Mouse (Mus musculus): Measurements from ENCODE around the gene Mgarp. TPM values are rescaled to one million over a fixed set of nuclear protein-coding genes. Genes with fewer than 3 reads are reported as not detected.

Gene Mgarp
- total and polyA plus RNA-seq, 3 experiments = 0.65 to 5.2 TPM; not detected in 1

DNA sequence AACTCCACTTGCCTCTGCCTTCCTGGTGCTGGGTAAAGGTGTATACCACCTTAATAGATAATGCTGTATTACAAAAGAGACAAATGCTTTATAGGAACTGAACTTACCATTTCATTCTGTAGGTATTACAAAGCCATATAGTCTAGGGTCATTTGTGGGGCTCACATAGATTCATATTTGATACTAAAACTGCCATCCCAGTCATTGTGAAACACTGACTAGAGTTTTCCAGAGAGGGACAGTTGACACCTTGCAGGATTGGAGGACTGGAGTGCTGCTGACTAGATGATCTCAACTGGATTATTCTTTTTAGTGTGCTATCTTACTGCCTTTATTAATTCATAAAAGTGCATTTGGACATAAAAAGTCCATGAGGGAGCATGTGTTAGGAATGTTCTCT is 28.9 kb upstream of the Mgarp start:
- Histone ChIP-seq H3K36me3 (ENCODE audit: control insufficient read depth in 1 of 2, insufficient read depth in 2 of 2, low read length in 2 of 2) (peaks cover 14 to 28% of the 10 kb centered on the region in 2 experiments), H3K4me1 (ENCODE audit: control insufficient read depth in 1 of 2, insufficient read depth in 2 of 2, low read length in 2 of 2) (peaks cover 8 to 14% of the 10 kb centered on the region in 2 experiments; a peak in 3 of 4 replicates), H3K9ac (ENCODE audit: control insufficient read depth, low read depth, low read length, poor library complexity, severe bottlenecking) (no peak overlapping the region), H3K4me3 (ENCODE audit: control insufficient read depth in 1 of 2, insufficient read depth in 1 of 2, low read depth in 2 of 2, low read length in 2 of 2) (no peak overlapping the region), H3K79me2 (ENCODE audit: control insufficient read depth, insufficient read depth, low read length, poor library complexity) (peaks cover 79% of the 10 kb centered on the region), H3K27ac (ENCODE audit: control insufficient read depth, low read depth, low read length) (no peak overlapping the region), H3K27me3 (ENCODE audit: control insufficient read depth in 1 of 2, insufficient read depth in 2 of 2, low read length in 2 of 2) (no peaks in the 10 kb centered on the region), H3K9me3 (replicated peaks; ENCODE audit: insufficient read depth, low read length) (no peaks in the 10 kb centered on the region)
- DNase-seq (ENCODE audit: low read depth, low spot score) = no peak
- TF ChIP-seq E2F4 (IDR thresholded peaks at IDR 0.05; ENCODE audit: borderline replicate concordance, low read depth, low read length) (no peak), ZNF384 (IDR thresholded peaks at IDR 0.05; ENCODE audit: low read depth, low read length) (0 out of 2 replicates have a peak, but pooled peaks have one; percentile 8)

DNA sequence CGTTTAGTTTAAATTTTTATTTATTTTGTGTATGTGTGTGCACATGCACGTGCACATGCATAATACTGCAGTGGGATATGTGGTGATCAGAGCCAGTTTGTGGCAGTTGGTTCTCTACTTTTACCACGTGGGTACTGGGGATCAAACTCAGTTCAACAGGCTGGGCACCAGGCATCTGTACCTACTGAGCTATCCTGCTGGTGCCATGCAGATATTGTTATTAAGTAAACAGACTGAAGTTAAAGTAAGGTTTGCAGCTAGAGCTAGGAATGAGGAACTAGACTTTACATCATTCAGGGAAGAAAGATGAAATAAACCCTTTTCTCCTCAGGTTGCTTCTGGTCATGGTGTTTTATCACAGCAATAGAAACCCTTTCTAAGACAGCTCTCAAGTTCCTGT is 25.4 kb upstream of the Mgarp start:
- Histone ChIP-seq H3K79me2 (ENCODE audit: control insufficient read depth, insufficient read depth, low read length, poor library complexity) (peaks cover 83% of the 10 kb centered on the region), H3K27me3 (ENCODE audit: control insufficient read depth in 1 of 2, insufficient read depth in 2 of 2, low read length in 2 of 2) (no peaks in the 10 kb centered on the region), H3K27ac (ENCODE audit: control insufficient read depth, low read depth, low read length) (0 out of 2 replicates have a peak overlapping the region, but pooled peaks have one; percentile 14), H3K4me3 (ENCODE audit: control insufficient read depth in 1 of 2, insufficient read depth in 1 of 2, low read depth in 2 of 2, low read length in 2 of 2) (no peak overlapping the region), H3K4me1 (ENCODE audit: control insufficient read depth in 1 of 2, insufficient read depth in 2 of 2, low read length in 2 of 2) (peaks cover 20 to 25% of the 10 kb centered on the region in 2 experiments), H3K36me3 (ENCODE audit: control insufficient read depth in 1 of 2, insufficient read depth in 2 of 2, low read length in 2 of 2) (peaks cover 16 to 54% of the 10 kb centered on the region in 2 experiments), H3K9ac (ENCODE audit: control insufficient read depth, low read depth, low read length, poor library complexity, severe bottlenecking) (no peak overlapping the region), H3K9me3 (replicated peaks; ENCODE audit: insufficient read depth, low read length) (no peaks in the 10 kb centered on the region)
- DNase-seq (ENCODE audit: low read depth, low spot score) = peak; percentile 73
- TF ChIP-seq NELFE (IDR thresholded peaks at IDR 0.05; ENCODE audit: low read depth, low read length) = no peak
- no peak for TF ChIP-seq GATA1 (IDR thresholded peaks at IDR 0.05; ENCODE audit: low read depth, low read length)
- TF ChIP-seq MXI1 (IDR thresholded peaks at IDR 0.05; ENCODE audit: low read depth, low read length) = peak; percentile 69
- TF ChIP-seq CHD1 (IDR thresholded peaks at IDR 0.05; ENCODE audit: low read depth, low read length) = no peak
- 0 out of 2 replicates have a peak, but pooled peaks have one; percentile 16 for TF ChIP-seq ETS1 (IDR thresholded peaks at IDR 0.05; ENCODE audit: low read depth, low read length)
- TF ChIP-seq GABPA (IDR thresholded peaks at IDR 0.05; ENCODE audit: low read depth, low read length) = no peak
- peak; percentile 20; the same call in 1 of the 2 replicates for TF ChIP-seq TAL1 (IDR thresholded peaks at IDR 0.05; ENCODE audit: low read length)
- TF ChIP-seq SIN3A (IDR thresholded peaks at IDR 0.05; ENCODE audit: low read length) = peak; percentile 49
- TF ChIP-seq MAFK (IDR thresholded peaks at IDR 0.05; ENCODE audit: borderline replicate concordance, low read depth, low read length) = no peak

DNA sequence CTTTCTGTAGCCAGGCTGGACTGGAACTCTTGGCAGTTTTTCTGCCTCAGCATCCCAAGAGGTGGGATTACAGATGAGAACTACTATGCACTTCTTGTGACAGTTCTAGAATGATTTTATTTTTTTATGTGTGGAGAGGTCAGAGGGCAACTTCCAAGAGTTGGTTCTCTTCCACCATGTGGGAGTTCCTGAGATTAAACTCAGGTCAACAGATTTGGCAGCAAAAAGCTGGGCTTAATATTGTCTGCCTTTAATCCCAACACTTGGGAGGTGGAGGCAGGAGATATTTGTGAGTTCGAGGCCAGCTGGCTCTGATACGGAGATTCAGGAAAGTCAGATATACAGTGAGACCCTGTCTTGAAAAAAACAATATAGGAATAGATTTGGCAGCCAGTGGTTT is 21.4 kb upstream of the Mgarp start:
- H3K9ac ChIP-seq (ENCODE audit: control insufficient read depth, low read depth, low read length, poor library complexity, severe bottlenecking) = peak overlapping the region; percentile 40
- peak overlapping the region; percentile 40 to 88 for H3K4me3 ChIP-seq (ENCODE audit: control insufficient read depth in 1 of 2, insufficient read depth in 1 of 2, low read depth in 2 of 2, low read length in 2 of 2)
- peaks cover 20 to 30% of the 10 kb centered on the region in 2 experiments for H3K4me1 ChIP-seq (ENCODE audit: control insufficient read depth in 1 of 2, insufficient read depth in 2 of 2, low read length in 2 of 2)
- peaks cover 9 to 52% of the 10 kb centered on the region in 2 experiments for H3K36me3 ChIP-seq (ENCODE audit: control insufficient read depth in 1 of 2, insufficient read depth in 2 of 2, low read length in 2 of 2)
- no peaks in the 10 kb centered on the region for H3K9me3 ChIP-seq (replicated peaks; ENCODE audit: insufficient read depth, low read length)
- H3K27ac ChIP-seq (ENCODE audit: control insufficient read depth, low read depth, low read length) = no peak overlapping the region
- H3K79me2 ChIP-seq (ENCODE audit: control insufficient read depth, insufficient read depth, low read length, poor library complexity) = peaks cover 71% of the 10 kb centered on the region
- no peaks in the 10 kb centered on the region for H3K27me3 ChIP-seq (ENCODE audit: control insufficient read depth in 1 of 2, insufficient read depth in 2 of 2, low read length in 2 of 2)
- DNase-seq (ENCODE audit: low read depth, low spot score) = no peak
- TF ChIP-seq MYC (IDR thresholded peaks at IDR 0.05; ENCODE audit: low read depth, low read length) = no peak

Data from MEL (cell line).